Mouse (Mus musculus): ENCODE measurements around the gene Tnik.

The Tnik gene

GRCm38 (mm10) chr3:28547965-28548730, 285.1 kb downstream of the Tnik start:
- no peaks in the 10 kb centered on the region for H3K36me3 ChIP-seq (ENCODE audit: insufficient read depth, low read length)
- H3K4me1 ChIP-seq (replicated peaks; ENCODE audit: low read depth, low read length), result no peaks in the 10 kb centered on the region
- no peaks in the 10 kb centered on the region for H3K9me3 ChIP-seq (ENCODE audit: low read length)
- TF ChIP-seq NANOG (IDR thresholded peaks at IDR 0.05; ENCODE audit: borderline replicate concordance, low read length), result no peak
- no peak for TF ChIP-seq CTCF (conservative IDR thresholded peaks at IDR 0.05; ENCODE audit: low read length)
- TF ChIP-seq POU5F1 (IDR thresholded peaks at IDR 0.05; ENCODE audit: borderline replicate concordance, low read length), result no peak
- no peak overlapping the region for H3K4me3 ChIP-seq (replicated peaks; ENCODE audit: low read length)
- no peaks in the 10 kb centered on the region for H3K27me3 ChIP-seq (ENCODE audit: insufficient read depth, low read length)

- H3K27me3 ChIP-seq (ENCODE audit: insufficient read depth, low read length), result no peaks in the 10 kb centered on the region
- H3K4me3 ChIP-seq (replicated peaks; ENCODE audit: low read length), result no peak overlapping the region
- no peaks in the 10 kb centered on the region for H3K36me3 ChIP-seq (ENCODE audit: insufficient read depth, low read length)
- TF ChIP-seq CTCF (conservative IDR thresholded peaks at IDR 0.05; ENCODE audit: low read length) (no peak), NANOG (IDR thresholded peaks at IDR 0.05; ENCODE audit: borderline replicate concordance, low read length) (no peak), POU5F1 (IDR thresholded peaks at IDR 0.05; ENCODE audit: borderline replicate concordance, low read length) (no peak)
- H3K9me3 ChIP-seq (ENCODE audit: low read length), result no peaks in the 10 kb centered on the region
- H3K4me1 ChIP-seq (replicated peaks; ENCODE audit: low read depth, low read length), result no peaks in the 10 kb centered on the region
These were observed 286.4 kb downstream of the Tnik start for GRCm38 (mm10) chr3:28549391-28549790.

- Histone ChIP-seq H3K36me3 (ENCODE audit: insufficient read depth, low read length) (no peaks in the 10 kb centered on the region), H3K4me3 (replicated peaks; ENCODE audit: low read length) (no peak overlapping the region), H3K9me3 (ENCODE audit: low read length) (no peaks in the 10 kb centered on the region), H3K27me3 (ENCODE audit: insufficient read depth, low read length) (no peaks in the 10 kb centered on the region), H3K4me1 (replicated peaks; ENCODE audit: low read depth, low read length) (no peaks in the 10 kb centered on the region)
- TF ChIP-seq POU5F1 (IDR thresholded peaks at IDR 0.05; ENCODE audit: borderline replicate concordance, low read length) (no peak), CTCF (conservative IDR thresholded peaks at IDR 0.05; ENCODE audit: low read length) (no peak), NANOG (IDR thresholded peaks at IDR 0.05; ENCODE audit: borderline replicate concordance, low read length) (no peak)
These were observed 287.6 kb downstream of the Tnik start for GRCm38 (mm10) chr3:28550497-28551093.

- TF ChIP-seq NANOG (IDR thresholded peaks at IDR 0.05; ENCODE audit: borderline replicate concordance, low read length), result no peak
- TF ChIP-seq CTCF (conservative IDR thresholded peaks at IDR 0.05; ENCODE audit: low read length), result no peak
- TF ChIP-seq POU5F1 (IDR thresholded peaks at IDR 0.05; ENCODE audit: borderline replicate concordance, low read length), result no peak
- H3K27me3 ChIP-seq (ENCODE audit: insufficient read depth, low read length), result no peaks in the 10 kb centered on the region
- H3K4me3 ChIP-seq (replicated peaks; ENCODE audit: low read length), result no peak overlapping the region
- no peaks in the 10 kb centered on the region for H3K4me1 ChIP-seq (replicated peaks; ENCODE audit: low read depth, low read length)
- no peaks in the 10 kb centered on the region for H3K9me3 ChIP-seq (ENCODE audit: low read length)
- no peaks in the 10 kb centered on the region for H3K36me3 ChIP-seq (ENCODE audit: insufficient read depth, low read length)
These were observed 288.7 kb downstream of the Tnik start for GRCm38 (mm10) chr3:28551756-28552155.

GRCm38 (mm10) chr3:28554934-28555333, 291.9 kb downstream of the Tnik start:
- TF ChIP-seq CTCF (conservative IDR thresholded peaks at IDR 0.05; ENCODE audit: low read length) (no peak), NANOG (IDR thresholded peaks at IDR 0.05; ENCODE audit: borderline replicate concordance, low read length) (no peak), POU5F1 (IDR thresholded peaks at IDR 0.05; ENCODE audit: borderline replicate concordance, low read length) (no peak)
- H3K4me3 ChIP-seq (replicated peaks; ENCODE audit: low read length), result no peak overlapping the region
- no peaks in the 10 kb centered on the region for H3K4me1 ChIP-seq (replicated peaks; ENCODE audit: low read depth, low read length)
- H3K36me3 ChIP-seq (ENCODE audit: insufficient read depth, low read length), result no peaks in the 10 kb centered on the region
- 0 out of 2 replicates have a peak, but pooled peaks cover 4% of the 10 kb centered on the region for H3K27me3 ChIP-seq (ENCODE audit: insufficient read depth, low read length)
- no peaks in the 10 kb centered on the region for H3K9me3 ChIP-seq (ENCODE audit: low read length)

GRCm38 (mm10) chr3:28555795-28556570, 293.0 kb downstream of the Tnik start:
- Histone ChIP-seq H3K4me1 (replicated peaks; ENCODE audit: low read depth, low read length) (no peaks in the 10 kb centered on the region), H3K27me3 (ENCODE audit: insufficient read depth, low read length) (0 out of 2 replicates have a peak, but pooled peaks cover 4% of the 10 kb centered on the region), H3K36me3 (ENCODE audit: insufficient read depth, low read length) (no peaks in the 10 kb centered on the region), H3K9me3 (ENCODE audit: low read length) (no peaks in the 10 kb centered on the region), H3K4me3 (replicated peaks; ENCODE audit: low read length) (no peak overlapping the region)
- TF ChIP-seq POU5F1 (IDR thresholded peaks at IDR 0.05; ENCODE audit: borderline replicate concordance, low read length) (no peak), NANOG (IDR thresholded peaks at IDR 0.05; ENCODE audit: borderline replicate concordance, low read length) (no peak), CTCF (conservative IDR thresholded peaks at IDR 0.05; ENCODE audit: low read length) (no peak)

- Histone ChIP-seq H3K4me3 (replicated peaks; ENCODE audit: low read length) (no peak overlapping the region), H3K27me3 (ENCODE audit: insufficient read depth, low read length) (0 out of 2 replicates have a peak, but pooled peaks cover 4% of the 10 kb centered on the region), H3K4me1 (replicated peaks; ENCODE audit: low read depth, low read length) (no peaks in the 10 kb centered on the region; the same call in 1 of the 2 replicates), H3K36me3 (ENCODE audit: insufficient read depth, low read length) (no peaks in the 10 kb centered on the region), H3K9me3 (ENCODE audit: low read length) (no peaks in the 10 kb centered on the region)
- TF ChIP-seq CTCF (conservative IDR thresholded peaks at IDR 0.05; ENCODE audit: low read length), result no peak
- no peak for TF ChIP-seq POU5F1 (IDR thresholded peaks at IDR 0.05; ENCODE audit: borderline replicate concordance, low read length)
- no peak for TF ChIP-seq NANOG (IDR thresholded peaks at IDR 0.05; ENCODE audit: borderline replicate concordance, low read length)
These were observed 295.4 kb downstream of the Tnik start for GRCm38 (mm10) chr3:28558328-28558871.

- Histone ChIP-seq H3K9me3 (ENCODE audit: low read length) (no peaks in the 10 kb centered on the region), H3K36me3 (ENCODE audit: insufficient read depth, low read length) (no peaks in the 10 kb centered on the region), H3K4me1 (replicated peaks; ENCODE audit: low read depth, low read length) (no peaks in the 10 kb centered on the region; the same call in 1 of the 2 replicates), H3K4me3 (replicated peaks; ENCODE audit: low read length) (no peak overlapping the region), H3K27me3 (ENCODE audit: insufficient read depth, low read length) (0 out of 2 replicates have a peak, but pooled peaks cover 4% of the 10 kb centered on the region)
- no peak for TF ChIP-seq NANOG (IDR thresholded peaks at IDR 0.05; ENCODE audit: borderline replicate concordance, low read length)
- TF ChIP-seq POU5F1 (IDR thresholded peaks at IDR 0.05; ENCODE audit: borderline replicate concordance, low read length), result no peak
- no peak for TF ChIP-seq CTCF (conservative IDR thresholded peaks at IDR 0.05; ENCODE audit: low read length)
These were observed 298.4 kb downstream of the Tnik start for GRCm38 (mm10) chr3:28561408-28561807.

Measured in E14TG2a.4 (cell line).